Mouse (Mus musculus) urinary bladder, postnatal 14 days (tissue): ENCODE measurements around the gene Copa.
A peak's percentile ranks its signal among the peaks of the same experiment; 100 is the strongest.

Experiments
- DNase-seq: peaks from one replicate; pipeline ENCODE4 v3.0.0; 2021; ENCODE audit warnings: low spot score

The Copa gene

GRCm38 (mm10) chr1:172143570-172143969, 61.2 kb downstream of the Copa start:
- peak; percentile 68 for DNase-seq

GRCm38 (mm10) chr1:172147835-172148278, 65.5 kb downstream of the Copa start, which contains the start of gene Dcaf8:
Dcaf8 (plus strand) TSS chr1:172148084.
- peak; percentile 98 for DNase-seq

DNA sequence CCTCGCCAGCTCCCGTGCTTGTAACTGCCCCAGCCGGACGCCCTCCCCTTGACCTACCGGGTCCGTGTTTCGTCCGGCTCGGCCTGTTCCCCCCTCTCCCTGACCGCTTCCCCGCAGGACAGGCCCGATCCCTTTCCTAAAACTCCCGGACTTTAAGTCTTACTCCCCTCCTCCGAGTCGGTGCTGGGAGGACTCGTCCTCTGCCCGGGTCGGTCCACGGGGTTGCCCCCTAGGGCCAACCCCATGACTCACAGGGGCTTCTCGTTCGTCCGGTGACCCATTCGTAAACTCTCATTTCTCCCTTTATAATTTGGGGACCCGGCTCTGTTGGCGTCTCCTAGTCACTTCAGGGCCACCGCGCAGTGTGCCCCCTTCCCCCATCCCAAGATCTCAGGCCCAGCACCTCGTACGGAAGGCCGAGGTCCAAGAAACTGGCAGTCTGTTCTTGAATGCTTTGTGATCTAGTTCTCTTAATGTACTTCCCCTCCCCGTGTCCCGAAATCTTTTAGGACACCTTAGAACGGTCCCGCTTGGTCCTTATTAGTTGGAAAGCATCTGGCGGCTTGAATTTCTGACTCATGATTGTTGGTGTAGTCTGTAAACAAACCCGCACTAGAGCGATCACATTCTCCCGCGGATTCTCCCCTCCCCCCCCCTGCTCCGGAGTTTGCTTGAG, 66.1 kb downstream of the Copa start:
- peak; percentile 42 for DNase-seq

GRCm38 (mm10) chr1:172148955-172149815, 66.9 kb downstream of the Copa start:
- no peak for DNase-seq

DNA sequence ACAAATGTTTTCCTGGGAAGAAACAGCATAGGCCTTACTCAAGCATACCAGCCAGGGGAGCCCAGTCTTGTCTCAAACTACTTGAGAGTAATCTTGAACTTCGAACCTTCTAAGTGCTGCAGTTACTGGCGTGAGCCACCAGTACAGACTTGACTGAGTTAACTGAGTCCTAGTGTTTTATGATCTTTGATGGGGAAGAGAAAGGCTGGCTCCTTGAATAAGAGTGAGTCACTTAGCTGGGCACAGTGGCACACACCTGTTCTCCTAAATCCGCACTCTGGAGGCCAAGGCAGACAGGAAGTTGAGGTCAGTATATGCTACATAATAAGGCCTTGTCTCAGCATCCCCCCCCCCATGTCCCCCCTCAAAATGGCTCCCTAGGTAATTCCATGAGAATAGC, 72.2 kb downstream of the Copa start:
- no peak for DNase-seq

GRCm38 (mm10) chr1:172155518-172155917, 73.2 kb downstream of the Copa start:
- DNase-seq = no peak

DNA sequence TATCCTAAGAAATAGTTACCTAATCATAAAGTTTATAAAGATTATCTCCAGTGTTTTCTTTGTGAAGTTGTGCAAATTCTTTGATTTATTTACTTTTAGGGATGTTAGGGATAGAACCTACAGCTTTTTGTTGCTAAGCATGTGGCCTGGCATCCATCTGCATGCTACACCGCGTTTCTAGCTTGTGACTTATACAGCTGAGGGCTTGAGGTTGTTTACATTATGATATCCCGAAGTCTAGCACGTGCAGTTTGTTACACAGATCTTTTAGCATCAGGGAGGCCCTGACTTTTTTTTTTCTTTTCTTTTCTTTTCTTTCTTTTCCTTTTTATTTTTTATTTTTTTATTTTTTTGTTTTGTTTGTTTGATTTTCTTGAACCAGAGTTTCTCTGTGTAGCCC, 77.6 kb downstream of the Copa start:
- DNase-seq = no peak

GRCm38 (mm10) chr1:172160508-172160907, 78.2 kb downstream of the Copa start:
- no peak for DNase-seq

DNA sequence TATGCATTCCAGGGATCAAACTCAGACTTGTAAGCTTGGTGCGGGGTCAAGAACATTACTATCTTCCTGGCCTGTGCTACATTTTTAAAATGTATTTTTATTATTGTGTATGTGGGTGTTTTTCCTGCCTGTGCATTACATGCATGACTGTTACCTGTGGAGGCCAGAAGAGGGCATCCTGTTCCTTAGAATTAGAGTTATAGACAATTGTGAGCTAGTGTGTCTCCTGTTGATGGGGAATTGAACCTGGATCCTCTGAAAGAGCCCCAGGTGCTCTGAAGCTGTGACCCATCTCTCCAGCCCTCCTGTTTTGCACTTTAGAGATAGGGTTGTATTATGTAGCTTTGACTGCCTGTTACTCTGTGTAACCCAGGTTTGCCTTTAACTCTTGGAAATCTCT, 79.7 kb downstream of the Copa start:
- DNase-seq = no peak

GRCm38 (mm10) chr1:172162959-172163358, 80.6 kb downstream of the Copa start:
- DNase-seq = no peak

GRCm38 (mm10) chr1:172167911-172168310, 85.6 kb downstream of the Copa start:
- DNase-seq = no peak

DNA sequence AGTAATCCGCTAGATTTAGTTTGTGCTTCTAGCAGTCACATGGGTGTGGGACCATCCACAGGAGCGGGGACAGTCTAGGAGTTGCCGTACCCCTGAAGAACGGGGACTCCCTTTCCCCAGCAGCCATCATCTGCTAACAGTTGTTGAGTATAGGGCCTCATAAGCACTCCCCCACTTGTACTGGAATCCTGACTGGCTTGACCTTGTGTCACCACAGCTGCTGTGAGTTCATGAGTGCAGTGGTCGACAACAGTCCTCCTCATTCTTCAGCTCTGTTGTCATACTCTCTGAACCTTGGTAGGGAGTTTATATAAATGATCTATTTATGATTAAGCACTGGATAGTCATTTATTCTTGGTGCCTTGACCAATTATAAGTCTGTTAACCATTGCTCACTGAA, 87.5 kb downstream of the Copa start:
- DNase-seq = no peak
